Mouse (Mus musculus) small intestine, adult 2 months (tissue): ENCODE measurements at regions not wholly inside any gene's neighbourhood (a gene's known extent, or its start where the extent isn't known, plus 50 kb on each side); places are given as distances from the start of the nearest gene placed in this dataset.

Source experiments
- CTCF ChIP-seq: fragments of 200-500 bp; IDR thresholded peaks from 2 replicates; pipeline ENCODE4 v1.5.1; 2012; ENCODE audit warnings: low read depth, mild to moderate bottlenecking, control low read depth, inconsistent platforms, low read length, moderate library complexity, mixed read lengths; ENCODE audit not compliant: insufficient replicate concordance, insufficient read length; ENCODE audit errors: extremely low read depth
- POLR2A ChIP-seq: fragments of 200-500 bp; IDR thresholded peaks from 2 replicates; pipeline ENCODE4 v1.6.1; 2012; ENCODE audit warnings: low read depth, mild to moderate bottlenecking, control low read depth, inconsistent platforms, low read length, moderate library complexity

GRCm38 (mm10) chr6:99810974-99811798 lies 85.0 kb upstream of the Prok2 start:
- TF ChIP-seq CTCF (no peak), POLR2A (no peak)
